Mouse (Mus musculus): ENCODE data around the gene Nr2f1.

The Nr2f1 gene

GRCm38 (mm10) chr13:78198871-78199641, 501 bp downstream of the Nr2f1 start:
- DNase-seq = no peak

DNA sequence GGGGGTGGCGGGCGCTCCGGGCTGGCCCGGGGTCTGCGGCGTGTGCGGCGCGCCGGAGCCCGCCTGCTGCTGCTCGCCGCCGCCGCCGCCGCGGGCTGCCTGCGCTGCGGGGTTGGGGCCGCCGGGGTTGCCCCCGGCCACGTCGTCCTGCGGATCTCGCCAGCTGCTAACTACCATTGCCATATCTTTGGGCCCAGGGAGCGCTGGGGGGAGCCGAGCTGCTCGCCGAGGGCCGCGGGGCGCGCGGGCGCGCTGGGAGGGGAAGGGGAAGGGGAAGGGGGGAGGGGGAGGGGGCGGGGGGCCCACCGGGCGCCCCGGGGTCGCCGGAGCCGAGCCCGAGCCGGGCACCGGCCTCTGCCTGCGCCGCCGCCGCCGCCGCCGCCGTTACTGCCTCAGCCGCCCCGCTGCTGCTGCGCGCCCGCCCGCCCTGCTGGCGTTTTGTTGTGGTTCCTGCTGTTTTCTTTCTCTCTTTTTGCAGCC, 1.1 kb downstream of the Nr2f1 start:
- DNase-seq = no peak

DNA sequence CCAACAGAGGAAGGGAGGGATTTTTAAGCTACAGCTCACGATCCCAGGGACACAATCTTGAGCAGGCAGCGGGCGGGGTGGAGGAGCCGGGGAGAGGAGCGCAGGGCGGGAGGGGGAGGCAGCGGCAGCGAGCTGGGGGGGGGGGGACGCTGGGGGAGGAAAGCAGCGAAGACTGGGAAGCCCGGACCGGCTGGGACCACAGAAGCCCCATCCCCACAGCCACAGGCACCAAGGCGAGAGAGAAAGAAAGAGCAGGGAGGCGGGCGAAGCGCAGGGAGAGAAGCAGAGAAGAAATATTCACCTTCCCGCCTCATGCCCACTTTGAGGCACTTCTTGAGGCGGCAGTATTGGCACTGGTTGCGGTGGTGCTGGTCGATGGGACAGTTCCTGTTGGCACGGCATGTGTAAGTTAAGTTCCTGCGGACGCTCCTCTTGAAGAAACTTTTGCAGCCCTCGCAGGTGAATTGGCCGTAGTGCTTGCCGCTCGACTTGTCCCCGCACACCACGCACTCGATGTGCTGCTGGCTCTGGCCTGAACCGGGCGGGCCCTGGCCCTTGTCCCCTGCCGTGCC, 1.7 kb downstream of the Nr2f1 start:
- DNase-seq = no peak

- DNase-seq = no peak
Observed at GRCm38 (mm10) chr13:78197286-78197818, 2.2 kb downstream of the Nr2f1 start.

- no peak for DNase-seq
Observed at GRCm38 (mm10) chr13:78196236-78196796, 3.2 kb downstream of the Nr2f1 start.

GRCm38 (mm10) chr13:78195601-78196115, 3.9 kb downstream of the Nr2f1 start:
- DNase-seq = no peak

- no peak for DNase-seq
Observed at GRCm38 (mm10) chr13:78194850-78195600, 4.5 kb downstream of the Nr2f1 start.

DNA sequence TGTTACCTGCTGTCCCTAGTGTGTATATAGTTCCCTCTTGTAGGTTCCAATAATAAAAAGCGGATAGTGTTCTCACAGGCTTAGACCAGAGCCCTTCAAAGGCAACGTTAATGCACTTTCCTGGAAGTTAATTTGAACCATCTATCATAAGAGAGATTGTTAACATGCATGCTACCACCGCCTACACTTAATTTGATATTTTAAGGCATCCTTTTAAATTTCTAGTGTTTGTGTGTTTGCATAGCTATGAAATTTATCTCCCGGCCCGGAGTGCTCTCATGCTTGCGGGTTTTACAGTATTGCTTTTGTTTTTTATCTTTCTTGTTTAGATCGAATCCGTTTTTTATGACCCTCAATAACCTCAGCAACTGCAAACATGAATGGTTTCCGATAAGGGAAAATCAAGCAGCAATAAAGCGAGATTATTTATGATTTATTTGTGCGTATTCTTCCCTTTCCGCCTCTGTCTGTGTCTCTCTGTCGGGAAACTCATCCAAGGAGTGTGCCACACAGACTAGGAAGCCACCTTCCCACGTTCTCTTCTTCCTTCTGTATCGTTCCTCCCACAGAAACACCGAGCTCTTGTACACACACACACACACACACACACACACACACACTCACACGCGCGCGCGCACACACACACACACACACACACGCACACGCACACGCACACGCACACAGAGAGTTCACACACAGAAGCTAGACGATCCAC, 5.3 kb downstream of the Nr2f1 start:
- DNase-seq = no peak

DNA sequence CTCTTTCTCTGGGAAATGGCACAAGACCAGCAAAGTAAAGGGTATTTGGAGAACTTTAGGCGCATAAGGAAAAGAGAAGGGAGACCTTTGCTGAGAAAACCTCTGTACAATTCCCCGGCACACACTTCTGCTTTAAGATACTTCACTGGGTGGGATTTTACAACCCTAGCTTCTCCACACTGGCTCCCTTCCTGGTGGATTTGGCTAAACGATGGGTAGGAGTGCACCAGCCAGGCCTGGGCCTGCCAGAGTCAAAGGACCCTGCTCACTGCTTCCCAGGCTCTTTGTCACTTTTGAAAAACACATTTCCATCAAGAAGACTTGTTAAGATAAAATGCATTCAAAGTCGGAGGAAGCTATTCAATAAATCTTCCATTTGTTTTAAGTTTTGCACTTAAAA, 6.3 kb downstream of the Nr2f1 start:
- no peak for DNase-seq

DNA sequence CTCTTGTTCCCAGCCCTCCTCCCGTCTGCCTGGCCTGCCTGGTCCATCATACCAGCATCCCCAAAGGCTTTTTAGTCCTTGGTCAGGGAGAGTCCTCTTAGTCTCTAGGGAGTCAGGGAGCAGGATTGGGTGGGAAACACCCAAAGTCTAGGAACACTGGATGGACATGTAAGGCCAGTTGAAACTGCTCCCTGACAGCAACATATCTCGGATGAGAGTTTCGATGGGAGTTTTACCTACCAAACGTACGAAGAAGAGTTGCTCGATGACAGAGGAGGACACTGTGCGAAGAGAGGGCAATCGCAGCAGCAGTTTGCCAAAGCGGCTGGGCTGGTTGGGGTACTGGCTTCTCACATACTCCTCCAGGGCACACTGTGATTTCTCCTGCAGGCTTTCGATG, 10.0 kb downstream of the Nr2f1 start:
- no peak for DNase-seq

DNA sequence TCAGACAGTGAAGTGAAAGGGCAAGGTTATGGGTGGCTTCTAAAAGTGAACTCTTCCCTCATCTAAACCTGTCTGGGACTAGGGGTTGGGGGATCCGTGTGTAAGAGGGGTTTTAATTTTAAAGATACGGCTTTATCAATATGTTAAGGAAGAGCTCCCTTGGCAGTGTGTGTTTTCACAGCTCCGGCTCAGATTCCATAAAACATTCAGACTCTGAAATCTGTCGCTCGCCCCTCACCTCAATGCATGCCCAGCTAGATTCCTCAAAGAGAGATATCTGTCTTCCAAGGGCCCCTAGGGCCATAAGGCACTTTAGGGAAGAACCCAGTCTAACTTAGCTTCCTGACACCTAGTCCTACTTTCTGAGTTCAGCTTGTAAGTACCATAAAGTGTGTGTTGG, 11.7 kb downstream of the Nr2f1 start:
- DNase-seq = no peak

DNA sequence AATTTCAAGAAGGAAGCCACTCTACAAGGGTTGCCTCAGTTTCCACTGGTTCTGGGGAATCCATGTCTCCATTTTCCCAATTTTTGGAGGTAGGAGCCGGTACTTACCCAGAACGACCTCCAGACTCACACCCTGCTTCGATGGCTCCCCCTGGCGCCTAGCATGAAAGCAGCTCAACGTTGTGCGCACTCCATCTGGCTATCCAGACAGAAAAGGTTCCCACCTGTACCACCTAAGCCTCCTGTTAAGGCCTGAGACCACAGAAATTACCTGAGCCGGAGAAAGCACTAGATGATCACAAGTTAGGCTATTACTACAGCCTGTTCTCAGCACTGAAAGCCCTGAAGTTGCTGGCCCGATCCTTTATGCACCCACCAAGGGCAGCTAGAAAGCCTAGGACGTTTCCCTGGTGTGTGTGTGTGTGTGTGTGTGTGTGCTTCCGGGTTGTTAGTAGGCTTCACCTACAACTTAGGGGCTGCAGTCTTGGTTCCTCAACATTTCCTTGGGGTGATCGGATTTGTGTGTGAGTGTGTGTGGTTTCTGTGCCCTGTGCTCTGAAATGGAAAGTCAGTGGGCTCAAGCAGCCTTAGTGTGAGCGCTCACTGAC, 13.1 kb downstream of the Nr2f1 start:
- DNase-seq = no peak

GRCm38 (mm10) chr13:78184786-78185466, 14.6 kb downstream of the Nr2f1 start:
- no peak for DNase-seq

- DNase-seq = no peak
Observed at GRCm38 (mm10) chr13:78183986-78184385, 15.6 kb downstream of the Nr2f1 start.

- no peak for DNase-seq
Observed at GRCm38 (mm10) chr13:78183004-78183403, 16.6 kb downstream of the Nr2f1 start.

DNA sequence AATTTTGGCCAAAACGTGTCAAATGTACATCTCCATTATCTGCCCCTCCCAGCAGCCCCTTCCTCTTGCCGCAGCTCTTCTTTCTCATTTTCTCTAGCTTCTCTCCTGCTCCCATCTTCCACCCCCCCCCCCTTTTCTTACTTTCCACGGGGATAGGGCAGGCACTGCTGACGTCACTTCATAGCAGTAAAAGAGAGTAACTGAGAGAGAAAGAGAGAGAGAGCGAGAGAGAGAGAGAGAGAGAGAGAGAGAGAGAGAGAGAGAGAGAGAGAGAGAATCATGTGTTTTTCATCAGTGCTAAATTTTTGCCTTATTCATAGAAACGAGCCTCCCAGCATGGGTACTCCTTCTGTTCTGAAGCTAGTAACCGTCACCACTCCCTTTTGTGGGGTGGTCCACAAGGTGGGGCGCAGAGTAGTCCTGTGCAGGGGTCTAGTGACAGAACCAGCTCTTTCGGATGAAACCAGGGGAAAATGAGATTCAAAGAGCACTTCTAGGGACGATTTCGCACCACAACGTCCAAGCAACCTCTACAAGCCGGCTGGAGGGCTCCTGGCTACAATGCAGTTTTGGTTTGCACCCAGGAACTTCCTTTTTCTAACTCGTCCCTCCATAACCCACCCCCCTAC, 17.5 kb downstream of the Nr2f1 start:
- no peak for DNase-seq

GRCm38 (mm10) chr13:78181071-78181929, 18.3 kb downstream of the Nr2f1 start:
- no peak for DNase-seq

GRCm38 (mm10) chr13:78180261-78180660, 19.3 kb downstream of the Nr2f1 start:
- no peak for DNase-seq

- no peak for DNase-seq
Observed at GRCm38 (mm10) chr13:78179312-78180097, 20.1 kb downstream of the Nr2f1 start.

Data from spleen, adult 18-20 months (tissue).